Mouse (Mus musculus): ENCODE data around the gene Sh3bgrl3. TPM values are rescaled to one million over a fixed set of nuclear protein-coding genes. Genes with fewer than 3 reads are reported as not detected.

Gene Sh3bgrl3
- polyA plus RNA-seq, 1 experiment from 2014 or later: 522 TPM

GRCm38 (mm10) chr4:134158774-134159173 lies 30.2 kb upstream of the Sh3bgrl3 start:
- peak; percentile 47; the same call in 1 of the 2 replicates for ATAC-seq
- Histone ChIP-seq H3K27ac (ENCODE audit: low read depth, low read length) (no peak overlapping the region), H3K4me2 (replicated peaks; ENCODE audit: low read depth) (no peak overlapping the region), H3K9me3 (ENCODE audit: control insufficient read depth) (no peaks in the 10 kb centered on the region), H3K27me3 (replicated peaks; ENCODE audit: control insufficient read depth, insufficient read depth, low read length) (no peaks in the 10 kb centered on the region), H3K4me1 (replicated peaks; ENCODE audit: control insufficient read depth, insufficient read depth, low read length) (no peaks in the 10 kb centered on the region), H3K4me3 (ENCODE audit: low read depth, low read length) (no peak overlapping the region), H3K36me3 (ENCODE audit: control insufficient read depth, insufficient read depth) (peaks cover 19% of the 10 kb centered on the region), H3K9ac (ENCODE audit: low read depth, low read length) (no peak overlapping the region)
- TF ChIP-seq CTCF (IDR thresholded peaks at IDR 0.05; ENCODE audit: low read depth): no peak
- 87% methylated on average over 6 of the region's 6 CpGs for WGBS

GRCm38 (mm10) chr4:134157558-134157957 lies 29.0 kb upstream of the Sh3bgrl3 start:
- ATAC-seq: no peak
- 84% methylated on average over 2 of the region's 2 CpGs for WGBS
- TF ChIP-seq CTCF (IDR thresholded peaks at IDR 0.05; ENCODE audit: low read depth): no peak

GRCm38 (mm10) chr4:134156744-134157143 lies 28.2 kb upstream of the Sh3bgrl3 start:
- no peaks in the 10 kb centered on the region for H3K9me3 ChIP-seq (ENCODE audit: control insufficient read depth)
- no peak for ATAC-seq

More at GRCm38 (mm10) chr4:134157558-134157957, 29.0 kb upstream of the Sh3bgrl3 start:
- Histone ChIP-seq H3K4me3 (ENCODE audit: low read depth, low read length) (no peak overlapping the region), H3K4me1 (replicated peaks; ENCODE audit: control insufficient read depth, insufficient read depth, low read length) (no peaks in the 10 kb centered on the region), H3K36me3 (ENCODE audit: control insufficient read depth, insufficient read depth) (peaks cover 31% of the 10 kb centered on the region), H3K4me2 (replicated peaks; ENCODE audit: low read depth) (no peak overlapping the region), H3K27me3 (replicated peaks; ENCODE audit: control insufficient read depth, insufficient read depth, low read length) (no peaks in the 10 kb centered on the region), H3K27ac (ENCODE audit: low read depth, low read length) (no peak overlapping the region), H3K9ac (ENCODE audit: low read depth, low read length) (no peak overlapping the region), H3K9me3 (ENCODE audit: control insufficient read depth) (no peaks in the 10 kb centered on the region)

GRCm38 (mm10) chr4:134155961-134156465 lies 27.4 kb upstream of the Sh3bgrl3 start:
- Histone ChIP-seq H3K4me2 (replicated peaks; ENCODE audit: low read depth) (no peak overlapping the region), H3K9ac (ENCODE audit: low read depth, low read length) (no peak overlapping the region), H3K4me1 (replicated peaks; ENCODE audit: control insufficient read depth, insufficient read depth, low read length) (no peaks in the 10 kb centered on the region), H3K36me3 (ENCODE audit: control insufficient read depth, insufficient read depth) (peaks cover 45% of the 10 kb centered on the region), H3K9me3 (ENCODE audit: control insufficient read depth) (no peaks in the 10 kb centered on the region), H3K4me3 (ENCODE audit: low read depth, low read length) (no peak overlapping the region), H3K27me3 (replicated peaks; ENCODE audit: control insufficient read depth, insufficient read depth, low read length) (no peaks in the 10 kb centered on the region), H3K27ac (ENCODE audit: low read depth, low read length) (no peak overlapping the region)
- WGBS: 95% methylated on average over 10 of the region's 10 CpGs
- no peak for ATAC-seq
- TF ChIP-seq CTCF (IDR thresholded peaks at IDR 0.05; ENCODE audit: low read depth): no peak

More at GRCm38 (mm10) chr4:134156744-134157143, 28.2 kb upstream of the Sh3bgrl3 start:
- H3K36me3 ChIP-seq (ENCODE audit: control insufficient read depth, insufficient read depth): peaks cover 38% of the 10 kb centered on the region
- H3K4me1 ChIP-seq (replicated peaks; ENCODE audit: control insufficient read depth, insufficient read depth, low read length): no peaks in the 10 kb centered on the region
- H3K27me3 ChIP-seq (replicated peaks; ENCODE audit: control insufficient read depth, insufficient read depth, low read length): no peaks in the 10 kb centered on the region
- no peak overlapping the region for H3K9ac ChIP-seq (ENCODE audit: low read depth, low read length)
- no peak overlapping the region for H3K4me3 ChIP-seq (ENCODE audit: low read depth, low read length)
- WGBS: 72% methylated on average over 8 of the region's 8 CpGs
- no peak overlapping the region for H3K4me2 ChIP-seq (replicated peaks; ENCODE audit: low read depth)
- TF ChIP-seq CTCF (IDR thresholded peaks at IDR 0.05; ENCODE audit: low read depth): no peak
- no peak overlapping the region for H3K27ac ChIP-seq (ENCODE audit: low read depth, low read length)

GRCm38 (mm10) chr4:134155531-134155930 lies 26.9 kb upstream of the Sh3bgrl3 start:
- Histone ChIP-seq H3K9me3 (ENCODE audit: control insufficient read depth) (no peaks in the 10 kb centered on the region), H3K36me3 (ENCODE audit: control insufficient read depth, insufficient read depth) (peaks cover 49% of the 10 kb centered on the region), H3K27ac (ENCODE audit: low read depth, low read length) (no peak overlapping the region), H3K4me1 (replicated peaks; ENCODE audit: control insufficient read depth, insufficient read depth, low read length) (no peaks in the 10 kb centered on the region), H3K4me2 (replicated peaks; ENCODE audit: low read depth) (no peak overlapping the region), H3K27me3 (replicated peaks; ENCODE audit: control insufficient read depth, insufficient read depth, low read length) (no peaks in the 10 kb centered on the region), H3K9ac (ENCODE audit: low read depth, low read length) (no peak overlapping the region), H3K4me3 (ENCODE audit: low read depth, low read length) (no peak overlapping the region)
- no peak for ATAC-seq
- WGBS: 89% methylated on average over 6 of the region's 6 CpGs
- no peak for TF ChIP-seq CTCF (IDR thresholded peaks at IDR 0.05; ENCODE audit: low read depth)

- H3K36me3 ChIP-seq (ENCODE audit: control insufficient read depth, insufficient read depth): peaks cover 56% of the 10 kb centered on the region
- ATAC-seq: no peak
- H3K27ac ChIP-seq (ENCODE audit: low read depth, low read length): no peak overlapping the region
- no peak overlapping the region for H3K4me3 ChIP-seq (ENCODE audit: low read depth, low read length)
- no peak overlapping the region for H3K4me2 ChIP-seq (replicated peaks; ENCODE audit: low read depth)
- TF ChIP-seq CTCF (IDR thresholded peaks at IDR 0.05; ENCODE audit: low read depth): no peak
- WGBS: 96% methylated on average over 3 of the region's 3 CpGs
- no peaks in the 10 kb centered on the region for H3K27me3 ChIP-seq (replicated peaks; ENCODE audit: control insufficient read depth, insufficient read depth, low read length)
- no peak overlapping the region for H3K9ac ChIP-seq (ENCODE audit: low read depth, low read length)
- no peaks in the 10 kb centered on the region for H3K4me1 ChIP-seq (replicated peaks; ENCODE audit: control insufficient read depth, insufficient read depth, low read length)
- no peaks in the 10 kb centered on the region for H3K9me3 ChIP-seq (ENCODE audit: control insufficient read depth)
Observed at GRCm38 (mm10) chr4:134154354-134154753, 25.8 kb upstream of the Sh3bgrl3 start.

GRCm38 (mm10) chr4:134153656-134154055 lies 25.1 kb upstream of the Sh3bgrl3 start:
- no peak for ATAC-seq
- no peaks in the 10 kb centered on the region for H3K27me3 ChIP-seq (replicated peaks; ENCODE audit: control insufficient read depth, insufficient read depth, low read length)
- WGBS: 95% methylated on average over 3 of the region's 3 CpGs

More at GRCm38 (mm10) chr4:134153656-134154055, 25.1 kb upstream of the Sh3bgrl3 start:
- H3K27ac ChIP-seq (ENCODE audit: low read depth, low read length): no peak overlapping the region
- H3K4me1 ChIP-seq (replicated peaks; ENCODE audit: control insufficient read depth, insufficient read depth, low read length): no peaks in the 10 kb centered on the region
- no peak for TF ChIP-seq CTCF (IDR thresholded peaks at IDR 0.05; ENCODE audit: low read depth)
- H3K4me2 ChIP-seq (replicated peaks; ENCODE audit: low read depth): no peak overlapping the region
- peaks cover 56% of the 10 kb centered on the region for H3K36me3 ChIP-seq (ENCODE audit: control insufficient read depth, insufficient read depth)
- no peak overlapping the region for H3K4me3 ChIP-seq (ENCODE audit: low read depth, low read length)
- H3K9ac ChIP-seq (ENCODE audit: low read depth, low read length): no peak overlapping the region
- no peaks in the 10 kb centered on the region for H3K9me3 ChIP-seq (ENCODE audit: control insufficient read depth)

Measured in intestine, postnatal 0 days (tissue).